Mouse (Mus musculus): Measurements from ENCODE around the gene Elp5.

DNA sequence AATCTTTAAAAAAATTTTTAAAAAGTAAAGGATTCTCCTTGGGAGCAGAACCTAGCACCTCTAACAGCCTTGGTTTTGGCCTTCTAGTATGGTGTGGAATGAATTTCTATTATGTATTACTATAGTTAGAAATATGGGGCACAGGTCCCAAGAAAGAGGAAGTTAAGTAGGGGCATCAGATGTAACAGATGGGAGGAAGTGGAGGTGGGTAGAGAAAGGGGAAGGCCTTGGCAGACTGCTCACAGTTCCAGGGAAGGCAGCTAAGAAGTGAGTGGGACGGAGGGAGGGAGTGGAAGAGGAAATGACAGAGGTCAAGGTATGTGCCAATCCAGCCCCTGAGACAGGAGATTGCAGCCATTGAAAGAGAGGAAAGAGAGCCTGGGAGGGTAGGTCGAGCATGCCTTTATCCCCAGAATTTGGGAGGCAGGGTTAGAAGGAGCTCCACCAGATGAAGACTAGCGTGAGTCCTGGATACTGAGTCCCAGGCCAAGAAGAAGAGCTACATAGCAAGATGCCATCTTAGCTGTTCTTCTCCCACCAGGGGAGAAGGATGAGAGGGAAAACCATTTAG, 51.3 kb downstream of the Elp5 start:
- no peak for TF ChIP-seq CTCF (IDR thresholded peaks at IDR 0.05; ENCODE audit: borderline replicate concordance, control insufficient read depth, extremely low read depth, insufficient read depth, low read length, poor library complexity)
- no peak for TF ChIP-seq POLR2A (IDR thresholded peaks at IDR 0.05; ENCODE audit: control insufficient read depth, extremely low read depth, insufficient read depth, low read length, poor library complexity)
